Mouse (Mus musculus): Measurements from ENCODE around the gene Mb.

Mb gene

GRCm38 (mm10) chr15:77050570-77050969 is at the start of gene Mb:
Gene Mb (minus strand): TSS chr15:77050670.
- DNase-seq (ENCODE audit: low read depth, low spot score), result no peak

- DNase-seq (ENCODE audit: low read depth, low spot score), result no peak
These were observed 49.3 kb upstream of the Mb start for GRCm38 (mm10) chr15:77099756-77100155.

GRCm38 (mm10) chr15:77097358-77097757 is 46.9 kb upstream of the Mb start:
- DNase-seq (ENCODE audit: low read depth, low spot score), result no peak

GRCm38 (mm10) chr15:77095216-77095615 is 44.7 kb upstream of the Mb start:
- no peak for DNase-seq (ENCODE audit: low read depth, low spot score)

GRCm38 (mm10) chr15:77094431-77094830 is 44.0 kb upstream of the Mb start:
- DNase-seq (ENCODE audit: low read depth, low spot score), result no peak

- no peak for DNase-seq (ENCODE audit: low read depth, low spot score)
These were observed 40.9 kb upstream of the Mb start for GRCm38 (mm10) chr15:77091394-77091793.

- no peak for DNase-seq (ENCODE audit: low read depth, low spot score)
These were observed 40.1 kb upstream of the Mb start for GRCm38 (mm10) chr15:77090531-77090930.

GRCm38 (mm10) chr15:77089249-77089648 is 38.8 kb upstream of the Mb start:
- DNase-seq (ENCODE audit: low read depth, low spot score), result no peak

- no peak for DNase-seq (ENCODE audit: low read depth, low spot score)
These were observed 36.0 kb upstream of the Mb start for GRCm38 (mm10) chr15:77086488-77086887.

- no peak for DNase-seq (ENCODE audit: low read depth, low spot score)
These were observed 35.3 kb upstream of the Mb start for GRCm38 (mm10) chr15:77085818-77086217.

- no peak for DNase-seq (ENCODE audit: low read depth, low spot score)
These were observed 31.0 kb upstream of the Mb start for GRCm38 (mm10) chr15:77081454-77081853.

- DNase-seq (ENCODE audit: low read depth, low spot score), result peak; percentile 87
These were observed 30.3 kb upstream of the Mb start for GRCm38 (mm10) chr15:77080684-77081254.

- peak; percentile 57 for DNase-seq (ENCODE audit: low read depth, low spot score)
These were observed 29.5 kb upstream of the Mb start for GRCm38 (mm10) chr15:77079890-77080361.

- peak; percentile 55 for DNase-seq (ENCODE audit: low read depth, low spot score)
These were observed 28.9 kb upstream of the Mb start for GRCm38 (mm10) chr15:77079256-77079822.

- DNase-seq (ENCODE audit: low read depth, low spot score), result peak; percentile 68
These were observed 28.3 kb upstream of the Mb start for GRCm38 (mm10) chr15:77078786-77079185.

- no peak for DNase-seq (ENCODE audit: low read depth, low spot score)
These were observed 27.4 kb upstream of the Mb start for GRCm38 (mm10) chr15:77077906-77078305.

- no peak for DNase-seq (ENCODE audit: low read depth, low spot score)
These were observed 26.1 kb upstream of the Mb start for GRCm38 (mm10) chr15:77076523-77076922.

- DNase-seq (ENCODE audit: low read depth, low spot score), result no peak
These were observed 22.2 kb upstream of the Mb start for GRCm38 (mm10) chr15:77072556-77073163.

- DNase-seq (ENCODE audit: low read depth, low spot score), result peak; percentile 71
These were observed 21.0 kb upstream of the Mb start for GRCm38 (mm10) chr15:77071501-77071900.

- no peak for DNase-seq (ENCODE audit: low read depth, low spot score)
These were observed 20.3 kb upstream of the Mb start for GRCm38 (mm10) chr15:77070745-77071268.

GRCm38 (mm10) chr15:77069019-77069418 is 18.5 kb upstream of the Mb start:
- DNase-seq (ENCODE audit: low read depth, low spot score), result no peak

- no peak for DNase-seq (ENCODE audit: low read depth, low spot score)
These were observed 18.0 kb upstream of the Mb start for GRCm38 (mm10) chr15:77068439-77068861.

GRCm38 (mm10) chr15:77066233-77066632 is 15.8 kb upstream of the Mb start:
- DNase-seq (ENCODE audit: low read depth, low spot score), result no peak

All from ES-CJ7 (cell line).